In genomic region chr11:116572756-116573543, GRCm38 (mm10) we compare ENCODE assay signal across 9 mouse cellular contexts. TPM values are rescaled to one million over a fixed set of nuclear protein-coding genes. Genes with fewer than 3 reads are reported as not detected.
DNase-seq lines count a peak whose midpoint lies in the region; ATAC-seq and TF ChIP-seq lines count a peak whose summit lies in the region.
"Had no signal": no experiment of that assay in that cellular context is flagged by ENCODE, and none has a peak within 500 bp of the region (broad histone marks: within the 10 kb centered on the region; RNA-seq: fewer than 3 reads in every experiment).

No protein-coding gene starts in this region.

- ATAC-seq in midbrain, embryonic 13.5 days, result no peak
- ATAC-seq in midbrain, embryonic 11.5 days (ENCODE audit: low FRiP score), result no peak
- ATAC-seq in heart, postnatal 0 days (ENCODE audit: insufficient read depth, low read depth), result 0 out of 2 replicates have a peak, but pooled peaks have one; percentile 8

- no peak overlapping the region for H3K9ac ChIP-seq in midbrain, embryonic 13.5 days (replicated peaks)
- H3K9ac ChIP-seq in midbrain, embryonic 11.5 days (ENCODE audit: low read length), result no peak overlapping the region
- H3K9ac ChIP-seq in heart, postnatal 0 days (replicated peaks; ENCODE audit: low read depth, low read length), result no peak overlapping the region

- no peak for TF ChIP-seq CTCF in cerebellum, adult 2 months (IDR thresholded peaks at IDR 0.05; ENCODE audit: borderline replicate concordance, insufficient read depth, low read depth, low read length)
- no peak for TF ChIP-seq CTCF in heart, postnatal 0 days (IDR thresholded peaks at IDR 0.05; ENCODE audit: low read depth)

- peaks cover 54% of the 10 kb centered on the region for H3K4me1 ChIP-seq in cerebellum, adult 2 months (ENCODE audit: control insufficient read depth, insufficient read depth, low read length)
- H3K4me1 ChIP-seq in midbrain, embryonic 13.5 days (replicated peaks), result peaks cover 64% of the 10 kb centered on the region
- peaks cover 21% of the 10 kb centered on the region for H3K4me1 ChIP-seq in midbrain, embryonic 11.5 days (ENCODE audit: control insufficient read depth, insufficient read depth, low read length)
- peaks cover 49% of the 10 kb centered on the region for H3K4me1 ChIP-seq in heart, postnatal 0 days (ENCODE audit: control insufficient read depth, insufficient read depth)

- no peaks in the 10 kb centered on the region for H3K36me3 ChIP-seq in midbrain, embryonic 13.5 days
- H3K36me3 ChIP-seq in midbrain, embryonic 11.5 days (ENCODE audit: control insufficient read depth, insufficient read depth, low read length), result no peaks in the 10 kb centered on the region
- no peaks in the 10 kb centered on the region for H3K36me3 ChIP-seq in heart, postnatal 0 days (replicated peaks; ENCODE audit: control insufficient read depth, insufficient read depth, low read length)
- H3K36me3 ChIP-seq in myocyte (ENCODE audit: control insufficient read depth, insufficient read depth), result no peaks in the 10 kb centered on the region

- H3ac ChIP-seq in myocyte (ENCODE audit: control insufficient read depth, insufficient read length), result no peak overlapping the region

- H3K27ac ChIP-seq in cerebellum, adult 2 months (ENCODE audit: insufficient read depth, low read length), result no peak overlapping the region; the same call in 1 of the 2 replicates
- H3K27ac ChIP-seq in midbrain, embryonic 13.5 days, result 0 out of 2 replicates have a peak overlapping the region, but pooled peaks have one; percentile 6
- H3K27ac ChIP-seq in midbrain, embryonic 11.5 days (ENCODE audit: low read depth, low read length), result no peak overlapping the region
- peak overlapping the region; percentile 16; the same call in 1 of the 2 replicates for H3K27ac ChIP-seq in heart, postnatal 0 days (ENCODE audit: low read depth)

- 58% methylated on average over 12 of the region's 12 CpGs for WGBS in cerebellum, adult 2 months
- WGBS in midbrain, embryonic 13.5 days, result 63% methylated on average over 12 of the region's 12 CpGs
- 65% methylated on average over 12 of the region's 12 CpGs for WGBS in midbrain, embryonic 11.5 days
- 50% methylated on average over 12 of the region's 12 CpGs for WGBS in heart, postnatal 0 days

- H3K79me2 ChIP-seq in myocyte (ENCODE audit: control insufficient read depth, insufficient read depth), result peaks cover 84% of the 10 kb centered on the region

- no peaks in the 10 kb centered on the region for H3K27me3 ChIP-seq in cerebellum, adult 2 months (ENCODE audit: control insufficient read depth, insufficient read depth, low read length)
- H3K27me3 ChIP-seq in midbrain, embryonic 13.5 days, result no peaks in the 10 kb centered on the region
- no peaks in the 10 kb centered on the region for H3K27me3 ChIP-seq in midbrain, embryonic 11.5 days (ENCODE audit: control insufficient read depth, insufficient read depth, low read length)
- H3K27me3 ChIP-seq in heart, postnatal 0 days (ENCODE audit: control insufficient read depth, insufficient read depth, low read length), result no peaks in the 10 kb centered on the region
- no peaks in the 10 kb centered on the region for H3K27me3 ChIP-seq in myocyte (ENCODE audit: control insufficient read depth, insufficient read depth, insufficient read length)

- H3K9me3 ChIP-seq in midbrain, embryonic 13.5 days, result no peaks in the 10 kb centered on the region
- no peaks in the 10 kb centered on the region for H3K9me3 ChIP-seq in midbrain, embryonic 11.5 days (ENCODE audit: control insufficient read depth, low read length)
- H3K9me3 ChIP-seq in heart, postnatal 0 days (replicated peaks; ENCODE audit: control insufficient read depth, low read length), result no peaks in the 10 kb centered on the region

- H3K4me2 ChIP-seq in midbrain, embryonic 13.5 days (replicated peaks), result no peak overlapping the region
- H3K4me2 ChIP-seq in midbrain, embryonic 11.5 days, result no peak overlapping the region
- H3K4me2 ChIP-seq in heart, postnatal 0 days (ENCODE audit: low read depth, low read length), result no peak overlapping the region
- peak overlapping the region; percentile 20 for H3K4me2 ChIP-seq in myocyte (ENCODE audit: low read depth)

- no peak for TF ChIP-seq EP300 in heart, postnatal 0 days (IDR thresholded peaks at IDR 0.05; ENCODE audit: low read depth)

- DNase-seq in cerebellum, adult 11-12 months, result peak; percentile 18
- no peak for DNase-seq in cerebellum, adult 2 months
- no peak for DNase-seq in midbrain, embryonic 11.5 days (ENCODE audit: low spot score, missing footprints)
- peak; percentile 33 for DNase-seq in heart, postnatal 0 days (ENCODE audit: low spot score)
- no peak for DNase-seq in thymus, postnatal 10 days (ENCODE audit: low spot score in 2 of 2)
- no peak for DNase-seq in cerebellum, postnatal 10 days

- TF ChIP-seq POLR2A in cerebellum, adult 2 months (IDR thresholded peaks at IDR 0.05; ENCODE audit: borderline replicate concordance, insufficient read depth, low read length), result no peak
- TF ChIP-seq POLR2A in myocyte (IDR thresholded peaks at IDR 0.05; ENCODE audit: insufficient read length, low read depth), result no peak

- H3K4me3 ChIP-seq in cerebellum, adult 2 months (replicated peaks; ENCODE audit: insufficient read depth, low read depth, low read length), result no peak overlapping the region
- no peak overlapping the region for H3K4me3 ChIP-seq in midbrain, embryonic 13.5 days (replicated peaks)
- H3K4me3 ChIP-seq in midbrain, embryonic 11.5 days (ENCODE audit: low read depth, low read length), result no peak overlapping the region
- H3K4me3 ChIP-seq in heart, postnatal 0 days (ENCODE audit: low read depth, low read length), result no peak overlapping the region
- no peak overlapping the region for H3K4me3 ChIP-seq in myocyte

TF ChIP-seq in myocyte, 11 proteins besides CTCF, POLR2A, EP300 and RAD21:
- no peak for TF ChIP-seq USF1 (IDR thresholded peaks at IDR 0.05; ENCODE audit: low read depth)
- TF ChIP-seq REST (IDR thresholded peaks at IDR 0.05; ENCODE audit: insufficient read depth, insufficient read length), result no peak
- no peak for TF ChIP-seq MYOG (IDR thresholded peaks at IDR 0.05; ENCODE audit: control insufficient read depth in 1 of 3, insufficient read depth in 1 of 3, insufficient read length in 2 of 3, low read depth in 2 of 3)
- no peak for TF ChIP-seq TCF12 (IDR thresholded peaks at IDR 0.05; ENCODE audit: insufficient read depth, poor library complexity, severe bottlenecking)
- no peak for TF ChIP-seq MYOD1 (IDR thresholded peaks at IDR 0.05; ENCODE audit: control insufficient read depth in 1 of 3, insufficient read length in 2 of 3, low read depth in 2 of 3)
- TF ChIP-seq MAX (IDR thresholded peaks at IDR 0.05; ENCODE audit: low read depth), result no peak
- TF ChIP-seq SRF (IDR thresholded peaks at IDR 0.05; ENCODE audit: control insufficient read depth, insufficient read length, low read depth), result no peak
- no peak for TF ChIP-seq CEBPB (IDR thresholded peaks at IDR 0.05; ENCODE audit: insufficient read depth, poor library complexity, severe bottlenecking)
- no peak for TF ChIP-seq E2F4 (IDR thresholded peaks at IDR 0.05; ENCODE audit: insufficient read depth)
- TF ChIP-seq TCF3 (IDR thresholded peaks at IDR 0.05; ENCODE audit: insufficient read length, low read depth), result no peak
- TF ChIP-seq POLR2AphosphoS2 (IDR thresholded peaks at IDR 0.05; ENCODE audit: insufficient read length, low read depth), result no peak

RNA-seq across cellular contexts. Expression of gene Ube2o, which starts 8.3 kb away (rescaled TPM):
- polyA plus RNA-seq in cerebellum, adult 2 months (2012; rRNA removed), result 81.9 and 88.2 TPM in 2 replicates
- 12.3 and 12.7 TPM in 2 replicates for polyA plus RNA-seq in midbrain, embryonic 13.5 days (2015; fragmentation: Nextera tagmentation; extraction: Ambion mirVana)
- 13.6 and 18.7 TPM in 2 replicates for polyA plus RNA-seq in midbrain, embryonic 11.5 days (2014; fragmentation: Nextera tagmentation; extraction: Ambion mirVana)
- total RNA-seq in heart, postnatal 0 days (2014; rRNA removed; ENCODE audit: low replicate concordance), result 17.2 and 34.8 TPM in 2 replicates
- 4.1 and 5.2 TPM in 2 replicates for polyA plus RNA-seq in heart, postnatal 0 days (2015; fragmentation: Nextera tagmentation; extraction: Ambion mirVana)
- polyA plus RNA-seq in myocyte (2012; fragmentation: generic; extraction: Trizol), result 27.1 TPM

RNA-seq across cellular contexts. Expression of gene Aanat, which starts 13.3 kb away (rescaled TPM):
- polyA plus RNA-seq in cerebellum, adult 2 months (2012; rRNA removed), result 1.2 and 1.3 TPM in 2 replicates
- polyA plus RNA-seq in midbrain, embryonic 13.5 days (2015; fragmentation: Nextera tagmentation; extraction: Ambion mirVana), result 0.22 and 0.34 TPM in 2 replicates
- polyA plus RNA-seq in midbrain, embryonic 11.5 days (2014; fragmentation: Nextera tagmentation; extraction: Ambion mirVana), result not detected in 2 replicates
- not detected in 2 replicates for total RNA-seq in heart, postnatal 0 days (2014; rRNA removed; ENCODE audit: low replicate concordance)
- polyA plus RNA-seq in heart, postnatal 0 days (2015; fragmentation: Nextera tagmentation; extraction: Ambion mirVana), result not detected in 2 replicates
- not detected for polyA plus RNA-seq in myocyte (2012; fragmentation: generic; extraction: Trizol)
- total RNA-seq: hematopoietic stem cell, adult 5-6 weeks had no signal

RNA-seq across cellular contexts. Expression of gene Sphk1, which starts 42.2 kb away (rescaled TPM):
- polyA plus RNA-seq in cerebellum, adult 2 months (2012; rRNA removed), result 9.0 and 9.7 TPM in 2 replicates
- 3.1 and 3.2 TPM in 2 replicates for polyA plus RNA-seq in midbrain, embryonic 13.5 days (2015; fragmentation: Nextera tagmentation; extraction: Ambion mirVana)
- 7.1 and 8.3 TPM in 2 replicates for polyA plus RNA-seq in midbrain, embryonic 11.5 days (2014; fragmentation: Nextera tagmentation; extraction: Ambion mirVana)
- total RNA-seq in heart, postnatal 0 days (2014; rRNA removed; ENCODE audit: low replicate concordance), result 1.9 and 3.1 TPM in 2 replicates
- 2.0 TPM in 2 replicates for polyA plus RNA-seq in heart, postnatal 0 days (2015; fragmentation: Nextera tagmentation; extraction: Ambion mirVana)
- polyA plus RNA-seq in myocyte (2012; fragmentation: generic; extraction: Trizol), result 24.5 TPM

RNA-seq across cellular contexts. Expression of gene Rhbdf2, which starts 53.9 kb away (rescaled TPM):
- 1.9 and 2.2 TPM in 2 replicates for polyA plus RNA-seq in cerebellum, adult 2 months (2012; rRNA removed)
- polyA plus RNA-seq in midbrain, embryonic 13.5 days (2015; fragmentation: Nextera tagmentation; extraction: Ambion mirVana), result 0.76 and 0.77 TPM in 2 replicates
- polyA plus RNA-seq in midbrain, embryonic 11.5 days (2014; fragmentation: Nextera tagmentation; extraction: Ambion mirVana), result 1.2 and 1.3 TPM in 2 replicates
- 19.0 and 25.5 TPM in 2 replicates for total RNA-seq in heart, postnatal 0 days (2014; rRNA removed; ENCODE audit: low replicate concordance)
- 5.8 and 6.1 TPM in 2 replicates for polyA plus RNA-seq in heart, postnatal 0 days (2015; fragmentation: Nextera tagmentation; extraction: Ambion mirVana)
- 16.2 TPM for polyA plus RNA-seq in myocyte (2012; fragmentation: generic; extraction: Trizol)

Comparison
In these comparisons a context has a peak if more than half of its experiments do, and no peak if none do; other contexts are left out.
1. DNase-seq: peak in cerebellum, adult 11-12 months (single experiment) and heart, postnatal 0 days (single experiment); none in cerebellum, adult 2 months (0 of 2), midbrain, embryonic 11.5 days (single experiment), thymus, postnatal 10 days (0 of 2) and cerebellum, postnatal 10 days (0 of 2).
2. H3K27ac ChIP-seq: peak in midbrain, embryonic 13.5 days (single experiment) and heart, postnatal 0 days (single experiment); none in cerebellum, adult 2 months (single experiment) and midbrain, embryonic 11.5 days (single experiment).